In the genomic region with DNA sequence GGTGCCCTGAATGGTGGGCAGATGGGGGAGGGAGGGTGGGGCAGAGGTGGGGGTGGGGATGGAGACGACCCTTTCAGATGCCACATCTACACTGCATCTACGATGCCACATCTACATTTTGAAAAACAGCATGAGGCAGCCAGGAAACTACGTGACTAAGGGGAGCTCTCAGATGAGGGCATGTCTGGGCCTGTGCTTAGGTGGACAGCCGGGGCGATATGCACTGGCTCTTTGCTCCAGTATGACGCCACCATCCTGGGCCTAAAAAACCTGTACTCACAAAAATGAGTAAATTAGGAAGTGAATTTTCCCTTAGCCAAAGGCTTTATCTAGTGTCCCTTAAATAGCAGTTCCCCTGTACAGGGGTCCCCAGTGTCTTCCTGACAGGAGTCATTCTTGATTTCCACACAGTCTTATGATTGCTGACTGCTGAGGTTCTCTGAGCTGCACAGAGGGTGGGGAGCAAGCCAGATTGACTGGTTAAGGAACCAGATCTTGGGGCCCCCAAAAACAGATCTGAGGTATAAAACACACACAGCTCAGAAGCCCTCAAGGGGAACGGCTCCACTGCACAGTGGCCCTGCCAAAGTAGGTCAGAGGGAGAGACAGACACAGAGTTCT, we compare ENCODE assay signal across 9 mouse cellular contexts. TPM values are rescaled to one million over a fixed set of nuclear protein-coding genes. Genes with fewer than 3 reads are reported as not detected.
DNase-seq lines count a peak whose midpoint lies in the region; ATAC-seq and TF ChIP-seq lines count a peak whose summit lies in the region.
"Had no signal": no experiment of that assay in that cellular context is flagged by ENCODE, and none has a peak within 500 bp of the region (broad histone marks: within the 10 kb centered on the region; RNA-seq: fewer than 3 reads in every experiment).

No protein-coding gene starts in this region.

- no peak for ATAC-seq in liver, embryonic 12.5 days
- no peak for ATAC-seq in liver, embryonic 11.5 days (replicated peaks; ENCODE audit: low FRiP score)
- peak; percentile 38 for ATAC-seq in liver, embryonic 16.5 days (ENCODE audit: low read depth)

- peaks cover 55% of the 10 kb centered on the region for H3K4me1 ChIP-seq in heart, embryonic 10.5 days
- peaks cover 18% of the 10 kb centered on the region for H3K4me1 ChIP-seq in liver, embryonic 12.5 days
- H3K4me1 ChIP-seq in liver, embryonic 11.5 days (replicated peaks; ENCODE audit: control insufficient read depth, insufficient read depth, low read length), result peaks cover 6% of the 10 kb centered on the region
- H3K4me1 ChIP-seq in cortical plate, adult 2 months (ENCODE audit: control insufficient read depth, insufficient read depth, low read length), result peaks cover 12% of the 10 kb centered on the region
- H3K4me1 ChIP-seq in liver, embryonic 16.5 days (ENCODE audit: control insufficient read depth, low read depth, low read length), result peaks cover 11% of the 10 kb centered on the region

- H3K27ac ChIP-seq in heart, embryonic 10.5 days, result peak overlapping the region; percentile 57; the same call in 1 of the 2 replicates
- H3K27ac ChIP-seq in liver, embryonic 12.5 days, result peak overlapping the region; percentile 12; the same call in 1 of the 2 replicates
- H3K27ac ChIP-seq in liver, embryonic 11.5 days (ENCODE audit: low read depth, low read length), result no peak overlapping the region
- peak overlapping the region; percentile 24; the same call in 1 of the 2 replicates for H3K27ac ChIP-seq in cortical plate, adult 2 months (ENCODE audit: insufficient read depth, low read length)
- peak overlapping the region; percentile 50 for H3K27ac ChIP-seq in liver, embryonic 16.5 days (ENCODE audit: low read length)

- no peak overlapping the region for H3K4me2 ChIP-seq in liver, embryonic 12.5 days
- no peak overlapping the region for H3K4me2 ChIP-seq in liver, embryonic 11.5 days
- no peak overlapping the region for H3K4me2 ChIP-seq in liver, embryonic 16.5 days (ENCODE audit: low read depth, low read length)

- H3K27me3 ChIP-seq in heart, embryonic 10.5 days (ENCODE audit: insufficient read depth, poor library complexity, severe bottlenecking), result no peaks in the 10 kb centered on the region
- no peaks in the 10 kb centered on the region; the same call in 1 of the 2 replicates for H3K27me3 ChIP-seq in liver, embryonic 12.5 days (replicated peaks)
- 0 out of 2 replicates have a peak, but pooled peaks cover 2% of the 10 kb centered on the region for H3K27me3 ChIP-seq in liver, embryonic 11.5 days (replicated peaks; ENCODE audit: control insufficient read depth, insufficient read depth, low read length)
- no peaks in the 10 kb centered on the region for H3K27me3 ChIP-seq in liver, embryonic 16.5 days (ENCODE audit: control insufficient read depth, insufficient read depth, low read depth, low read length)

- DNase-seq in heart, embryonic 10.5 days (ENCODE audit: low spot score), result no peak
- no peak for DNase-seq in heart, postnatal 25 days (ENCODE audit: low spot score)
- no peak for DNase-seq in liver, embryonic 11.5 days (ENCODE audit: low spot score)
- no peak for DNase-seq in cerebellum, adult 9-11 months
- DNase-seq in ovary, postnatal 36 days (ENCODE audit: low spot score), result no peak
- DNase-seq: kidney, postnatal 14 days had no signal

- no peak overlapping the region for H3K4me3 ChIP-seq in heart, embryonic 10.5 days
- no peak overlapping the region for H3K4me3 ChIP-seq in liver, embryonic 12.5 days
- no peak overlapping the region for H3K4me3 ChIP-seq in liver, embryonic 11.5 days (ENCODE audit: low read depth, low read length)
- H3K4me3 ChIP-seq in cortical plate, adult 2 months (ENCODE audit: insufficient read depth, low read length), result no peak overlapping the region
- H3K4me3 ChIP-seq in liver, embryonic 16.5 days (ENCODE audit: low read depth, low read length), result no peak overlapping the region

- WGBS in heart, embryonic 10.5 days, result 82% methylated on average over 7 of the region's 7 CpGs
- 70% methylated on average over 7 of the region's 7 CpGs for WGBS in liver, embryonic 12.5 days (ENCODE audit: insufficient replicate concordance)
- WGBS in liver, embryonic 11.5 days, result 77% methylated on average over 7 of the region's 7 CpGs
- 53% methylated on average over 7 of the region's 7 CpGs for WGBS in liver, embryonic 16.5 days (ENCODE audit: insufficient replicate concordance)

- TF ChIP-seq POLR2A in cortical plate, adult 2 months (IDR thresholded peaks at IDR 0.05; ENCODE audit: extremely low read depth, insufficient read depth, low read length), result no peak

- TF ChIP-seq CTCF in cortical plate, adult 2 months (IDR thresholded peaks at IDR 0.05; ENCODE audit: extremely low read depth, insufficient read depth, low read length), result no peak

- intact Hi-C loops in heart, postnatal 25 days (cut with DNase I), result no loop called here

- H3K36me3 ChIP-seq in heart, embryonic 10.5 days, result peaks cover 79% of the 10 kb centered on the region
- peaks cover 76% of the 10 kb centered on the region for H3K36me3 ChIP-seq in liver, embryonic 12.5 days
- peaks cover 15% of the 10 kb centered on the region for H3K36me3 ChIP-seq in liver, embryonic 11.5 days (ENCODE audit: control insufficient read depth, insufficient read depth, low read length)
- H3K36me3 ChIP-seq in liver, embryonic 16.5 days (ENCODE audit: control insufficient read depth, insufficient read depth), result no peaks in the 10 kb centered on the region; the same call in 1 of the 2 replicates

- no peak overlapping the region for H3K9ac ChIP-seq in liver, embryonic 12.5 days
- H3K9ac ChIP-seq in liver, embryonic 11.5 days (ENCODE audit: low read depth, low read length), result no peak overlapping the region
- no peak overlapping the region for H3K9ac ChIP-seq in liver, embryonic 16.5 days (ENCODE audit: low read depth, low read length)

- H3K9me3 ChIP-seq in heart, embryonic 10.5 days, result no peaks in the 10 kb centered on the region
- no peaks in the 10 kb centered on the region for H3K9me3 ChIP-seq in liver, embryonic 12.5 days (replicated peaks)
- no peaks in the 10 kb centered on the region for H3K9me3 ChIP-seq in liver, embryonic 11.5 days (ENCODE audit: control insufficient read depth, low read length)
- no peaks in the 10 kb centered on the region for H3K9me3 ChIP-seq in liver, embryonic 16.5 days (replicated peaks; ENCODE audit: control insufficient read depth, low read length)

RNA-seq across cellular contexts. Expression of a gene that starts 30.0 kb away (rescaled TPM):
- 37.4 and 51.8 TPM in 2 replicates for polyA plus RNA-seq in heart, embryonic 10.5 days (2016; fragmentation: Nextera tagmentation; extraction: Ambion mirVana)
- total RNA-seq in heart, postnatal 25 days (2021), result 10 to 100 TPM; 70.7 to 90.2 TPM
- polyA plus RNA-seq in liver, embryonic 12.5 days (2016; fragmentation: Nextera tagmentation; extraction: Ambion mirVana), result 22.8 and 26.5 TPM in 2 replicates
- 35.7 and 36.8 TPM in 2 replicates for polyA plus RNA-seq in liver, embryonic 11.5 days (2014; fragmentation: Nextera tagmentation; extraction: Ambion mirVana)
- 294 and 309 TPM in 2 replicates for polyA plus RNA-seq in cortical plate, adult 2 months (2012; rRNA removed)
- 31.9 and 36.3 TPM in 2 replicates for polyA plus RNA-seq in liver, embryonic 16.5 days (2015; fragmentation: Nextera tagmentation; extraction: Ambion mirVana)

RNA-seq across cellular contexts. Expression of a gene that starts 51.8 kb away (rescaled TPM):
- 22.5 and 28.1 TPM in 2 replicates for polyA plus RNA-seq in heart, embryonic 10.5 days (2016; fragmentation: Nextera tagmentation; extraction: Ambion mirVana)
- 10 to 100 TPM; 45.3 to 47.6 TPM for total RNA-seq in heart, postnatal 25 days (2021)
- polyA plus RNA-seq in liver, embryonic 12.5 days (2016; fragmentation: Nextera tagmentation; extraction: Ambion mirVana), result 19.2 and 19.4 TPM in 2 replicates
- 28.7 TPM in 2 replicates for polyA plus RNA-seq in liver, embryonic 11.5 days (2014; fragmentation: Nextera tagmentation; extraction: Ambion mirVana)
- polyA plus RNA-seq in cortical plate, adult 2 months (2012; rRNA removed), result 11.9 and 12.6 TPM in 2 replicates
- polyA plus RNA-seq in liver, embryonic 16.5 days (2015; fragmentation: Nextera tagmentation; extraction: Ambion mirVana), result 14.8 and 17.7 TPM in 2 replicates

RNA-seq across cellular contexts. Expression of a gene that starts 56.6 kb away (rescaled TPM):
- polyA plus RNA-seq in heart, embryonic 10.5 days (2016; fragmentation: Nextera tagmentation; extraction: Ambion mirVana), result 0.16 and 0.33 TPM in 2 replicates
- under 1 TPM; 0.31 to 0.34 TPM for total RNA-seq in heart, postnatal 25 days (2021)
- polyA plus RNA-seq in liver, embryonic 12.5 days (2016; fragmentation: Nextera tagmentation; extraction: Ambion mirVana), result 0.10 and 0.23 TPM in 2 replicates
- 0.56 TPM in 1 of 2 replicates, not detected in the other for polyA plus RNA-seq in liver, embryonic 11.5 days (2014; fragmentation: Nextera tagmentation; extraction: Ambion mirVana)
- 3.0 and 3.8 TPM in 2 replicates for polyA plus RNA-seq in cortical plate, adult 2 months (2012; rRNA removed)
- polyA plus RNA-seq in liver, embryonic 16.5 days (2015; fragmentation: Nextera tagmentation; extraction: Ambion mirVana), result 0.14 TPM in 1 of 2 replicates, not detected in the other
